27 mouse cellular contexts compared by ENCODE assay signal in the genomic region with DNA sequence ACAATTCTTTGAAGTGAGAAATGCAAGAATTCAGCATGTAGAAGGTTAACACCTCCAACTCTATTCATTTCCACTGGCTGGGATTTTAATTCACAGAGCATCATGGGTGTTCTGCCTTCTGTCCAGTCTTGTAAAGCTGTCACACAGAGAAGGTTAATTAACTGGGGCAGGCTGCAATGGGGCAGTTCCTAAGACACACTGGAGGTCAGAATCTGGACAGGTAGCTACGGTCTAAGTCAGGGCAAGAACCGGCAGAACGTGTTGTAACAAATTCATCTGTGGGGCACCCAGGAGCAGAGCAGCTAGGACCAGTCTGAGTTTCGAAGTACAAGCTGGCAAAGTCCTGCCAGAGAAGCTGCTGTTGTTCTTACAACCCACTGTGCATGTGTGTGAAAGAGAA. TPM values are rescaled to one million over a fixed set of nuclear protein-coding genes. Genes with fewer than 3 reads are reported as not detected.
DNase-seq lines count a peak whose midpoint lies in the region; ATAC-seq lines count a peak whose summit lies in the region.
"Had no signal": no experiment of that assay in that cellular context is flagged by ENCODE, and none has a peak within 500 bp of the region (broad histone marks: within the 10 kb centered on the region; RNA-seq: fewer than 3 reads in every experiment).

No protein-coding gene starts in this region.

- H3K36me3 ChIP-seq in hindbrain, embryonic 16.5 days (ENCODE audit: control insufficient read depth, insufficient read depth, low read length), result no peaks in the 10 kb centered on the region
- H3K36me3 ChIP-seq in hindbrain, embryonic 14.5 days (replicated peaks; ENCODE audit: control insufficient read depth, insufficient read depth), result no peaks in the 10 kb centered on the region
- H3K36me3 ChIP-seq: heart, embryonic 13.5 days; hindbrain, embryonic 15.5 days; limb, embryonic 13.5 days; lung, embryonic 15.5 days; midbrain, embryonic 10.5 days; midbrain, embryonic 15.5 days; neural tube, embryonic 15.5 days had no signal

- 66% methylated on average over 4 of the region's 4 CpGs for WGBS in hindbrain, embryonic 16.5 days
- WGBS in hindbrain, embryonic 14.5 days, result 67% methylated on average over 4 of the region's 4 CpGs

- DNase-seq in cerebellum, postnatal 14 days, result peak; percentile 9 to 27
- no peak for DNase-seq in cerebellum, postnatal 4 days (ENCODE audit: low spot score in 2 of 2)
- DNase-seq in hindbrain, embryonic 14.5 days (ENCODE audit: low spot score), result no peak
- peak; percentile 19 for DNase-seq in kidney, postnatal 14 days
- DNase-seq in kidney, adult 8-10 months, result no peak
- DNase-seq in adrenal gland, adult (ENCODE audit: inconsistent age in 2 of 2, low spot score in 1 of 2), result no peak
- DNase-seq: adrenal gland, adult 2 months; adrenal gland, postnatal 36 days; gastrocnemius, adult 2 months; gastrocnemius, postnatal 36 days; heart, adult 2 months; heart, postnatal 10 days; right cerebral cortex, adult 18-20 months; spleen, adult 18-20 months; thymus, postnatal 14 days had no signal

- H3K4me1 ChIP-seq in hindbrain, embryonic 16.5 days (ENCODE audit: control insufficient read depth, insufficient read depth, low read depth, low read length), result peaks cover 7% of the 10 kb centered on the region
- H3K4me1 ChIP-seq in hindbrain, embryonic 14.5 days (replicated peaks; ENCODE audit: control insufficient read depth, insufficient read depth, low read length), result peaks cover 2% of the 10 kb centered on the region; the same call in 1 of the 2 replicates

- no peaks in the 10 kb centered on the region for H3K9me3 ChIP-seq in hindbrain, embryonic 16.5 days (ENCODE audit: control insufficient read depth, low read length)
- H3K9me3 ChIP-seq in hindbrain, embryonic 14.5 days (ENCODE audit: control insufficient read depth, low read length), result no peaks in the 10 kb centered on the region
- H3K9me3 ChIP-seq: heart, embryonic 13.5 days; hindbrain, embryonic 15.5 days; limb, embryonic 13.5 days; lung, embryonic 15.5 days; midbrain, embryonic 10.5 days; midbrain, embryonic 15.5 days; neural tube, embryonic 15.5 days had no signal

- no peaks in the 10 kb centered on the region for H3K27me3 ChIP-seq in hindbrain, embryonic 16.5 days (replicated peaks; ENCODE audit: control insufficient read depth, insufficient read depth, low read length)
- no peaks in the 10 kb centered on the region for H3K27me3 ChIP-seq in hindbrain, embryonic 14.5 days (ENCODE audit: control insufficient read depth, insufficient read depth, low read length)
- H3K27me3 ChIP-seq: hindbrain, embryonic 15.5 days; lung, embryonic 15.5 days; midbrain, embryonic 15.5 days; neural tube, embryonic 15.5 days had no signal

- H3K27ac ChIP-seq in hindbrain, embryonic 16.5 days (ENCODE audit: low read depth, low read length), result no peak overlapping the region
- no peak overlapping the region for H3K27ac ChIP-seq in hindbrain, embryonic 14.5 days
- H3K27ac ChIP-seq: gastrocnemius, adult 2 months; heart, adult 2 months; heart, embryonic 13.5 days; hindbrain, embryonic 15.5 days; limb, embryonic 13.5 days; lung, embryonic 15.5 days; midbrain, embryonic 10.5 days; midbrain, embryonic 15.5 days; neural tube, embryonic 15.5 days had no signal

- no peak overlapping the region for H3K4me3 ChIP-seq in hindbrain, embryonic 16.5 days (ENCODE audit: low read length)
- no peak overlapping the region for H3K4me3 ChIP-seq in hindbrain, embryonic 14.5 days (replicated peaks; ENCODE audit: low read length)
- H3K4me3 ChIP-seq: erythroblast, embryonic 14.5 days; gastrocnemius, adult 2 months; heart, adult 2 months; heart, embryonic 13.5 days; hindbrain, embryonic 15.5 days; limb, embryonic 13.5 days; lung, embryonic 15.5 days; midbrain, embryonic 10.5 days; midbrain, embryonic 15.5 days; neural tube, embryonic 15.5 days had no signal

- 0 out of 2 replicates have a peak overlapping the region, but pooled peaks have one; percentile 17 for H3K4me2 ChIP-seq in hindbrain, embryonic 16.5 days (ENCODE audit: low read length)
- H3K4me2 ChIP-seq in hindbrain, embryonic 14.5 days (replicated peaks), result no peak overlapping the region
- H3K4me2 ChIP-seq: heart, embryonic 13.5 days; hindbrain, embryonic 15.5 days; limb, embryonic 13.5 days; liver, embryonic 11.5 days; lung, embryonic 15.5 days; midbrain, embryonic 15.5 days; neural tube, embryonic 15.5 days had no signal

- no peak for ATAC-seq in hindbrain, embryonic 16.5 days
- no peak for ATAC-seq in hindbrain, embryonic 14.5 days (ENCODE audit: low FRiP score)
- ATAC-seq: CD4-positive, CD25-positive, alpha-beta regulatory T cell, adult 4 months; forebrain, embryonic 16.5 days; midbrain, embryonic 15.5 days had no signal

- no peak overlapping the region for H3K9ac ChIP-seq in hindbrain, embryonic 16.5 days (ENCODE audit: low read depth, low read length)
- no peak overlapping the region for H3K9ac ChIP-seq in hindbrain, embryonic 14.5 days
- H3K9ac ChIP-seq: heart, embryonic 13.5 days; hindbrain, embryonic 15.5 days; limb, embryonic 13.5 days; lung, embryonic 15.5 days; midbrain, embryonic 15.5 days; neural tube, embryonic 15.5 days had no signal

RNA-seq across cellular contexts. Expression of a gene that starts 2.4 kb away (rescaled TPM):
- polyA plus RNA-seq in hindbrain, embryonic 16.5 days (2015; fragmentation: Nextera tagmentation; extraction: Ambion mirVana), result 24.2 and 25.4 TPM in 2 replicates
- polyA plus RNA-seq in hindbrain, embryonic 14.5 days (2014; fragmentation: Nextera tagmentation; extraction: Ambion mirVana), result 31.6 and 33.4 TPM in 2 replicates
- polyA plus RNA-seq: erythroblast, embryonic 14.5 days had no signal

Comparison
In these comparisons a context has a peak if more than half of its experiments do, and no peak if none do; other contexts are left out.
1. DNase-seq: peak in cerebellum, postnatal 14 days (2 of 2) and kidney, postnatal 14 days (single experiment); none in cerebellum, postnatal 4 days (0 of 2), hindbrain, embryonic 14.5 days (single experiment), kidney, adult 8-10 months (0 of 2) and adrenal gland, adult (0 of 2).